Mouse (Mus musculus) bone marrow, adult 2 months (tissue): Measurements from ENCODE around the gene Anapc4.

Experiments
- CTCF ChIP-seq: fragments of 200-500 bp; IDR thresholded peaks from 2 replicates; pipeline ENCODE4 v1.5.1; 2011; ENCODE audit warnings: low read length, control low read depth; ENCODE audit not compliant: control insufficient read depth, insufficient read depth
- POLR2A ChIP-seq: fragments of 200-500 bp; IDR thresholded peaks from 2 replicates; pipeline ENCODE4 v1.6.1; 2011; ENCODE audit warnings: low read depth, mild to moderate bottlenecking, control low read depth, low read length, borderline replicate concordance; ENCODE audit not compliant: control insufficient read depth

DNA sequence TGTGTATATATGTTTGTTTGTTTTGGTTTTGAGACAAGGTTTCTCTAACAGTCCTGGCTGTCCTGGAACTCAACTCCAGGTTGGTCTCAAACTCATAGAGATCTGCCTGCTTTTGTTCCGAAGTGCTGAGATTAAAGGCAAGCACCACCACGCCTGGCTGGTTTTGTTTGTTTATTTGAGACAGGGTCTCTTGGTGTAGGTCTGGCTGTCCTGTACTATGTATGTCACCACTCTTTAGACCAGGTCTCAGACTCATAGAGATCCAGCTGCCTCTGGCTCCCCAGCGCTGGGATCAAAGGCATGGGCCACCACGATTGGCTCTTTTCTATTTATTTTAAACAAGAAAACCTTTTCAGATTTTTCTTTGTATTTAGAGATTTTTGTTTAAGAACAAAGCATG lies 70.4 kb downstream of the Anapc4 start:
- no peak for TF ChIP-seq CTCF
- no peak for TF ChIP-seq POLR2A
